Mouse (Mus musculus): ENCODE data around the gene Gm13287. TPM values are rescaled to one million over a fixed set of nuclear protein-coding genes. Genes with fewer than 3 reads are reported as not detected.
"Not testable (repeated sequence)": the region's sequence is repeated elsewhere in the genome, so short reads cannot be mapped to it uniquely, and the experiment has no call there.

The Gm13287 gene
- polyA plus RNA-seq (2014; fragmentation: Nextera tagmentation; extraction: Ambion mirVana): not detected in 2 replicates

DNA sequence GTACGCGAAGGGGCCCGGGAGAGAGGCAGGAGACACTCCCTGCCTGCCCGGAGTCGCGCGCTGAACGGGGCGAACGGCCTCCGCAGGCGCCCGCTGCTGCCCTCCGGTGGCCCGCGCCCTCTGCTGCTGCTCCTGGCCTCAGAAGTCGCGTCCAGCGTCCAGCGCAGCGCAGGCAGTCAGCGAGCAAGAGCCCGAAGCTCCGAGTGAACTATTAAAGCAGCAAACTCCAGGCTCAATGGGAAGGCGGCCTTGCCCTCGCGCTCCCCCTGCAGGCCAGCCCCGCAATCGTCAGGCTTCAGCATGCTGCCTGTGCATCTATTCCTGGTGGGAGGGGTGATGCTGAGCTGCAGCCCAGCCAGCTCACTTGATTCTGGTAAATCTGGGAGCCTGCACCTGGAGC lies at the start of gene Gm13287:
TSS of gene Gm13287 (plus strand) at position 301 of the 400 bp plus-strand sequence.
- H3K27ac ChIP-seq (ENCODE audit: low read depth, low read length); DNase-seq (ENCODE audit: low spot score); ATAC-seq (ENCODE audit: insufficient read depth, low FRiP score, low TSS enrichment); H3K4me2 ChIP-seq (ENCODE audit: low read depth); H3K9me3 ChIP-seq (ENCODE audit: control insufficient read depth, low read length); H3K4me1 ChIP-seq (ENCODE audit: control insufficient read depth, insufficient read depth, low read length); H3K27me3 ChIP-seq (ENCODE audit: control insufficient read depth, insufficient read depth, low read length); H3K4me3 ChIP-seq (ENCODE audit: low read depth, low read length); H3K9ac ChIP-seq (ENCODE audit: low read length); H3K36me3 ChIP-seq (ENCODE audit: control insufficient read depth, insufficient read depth, low read length): not testable (repeated sequence)
- WGBS: no CpG with 5 or more reads among the region's 29 CpGs

DNA sequence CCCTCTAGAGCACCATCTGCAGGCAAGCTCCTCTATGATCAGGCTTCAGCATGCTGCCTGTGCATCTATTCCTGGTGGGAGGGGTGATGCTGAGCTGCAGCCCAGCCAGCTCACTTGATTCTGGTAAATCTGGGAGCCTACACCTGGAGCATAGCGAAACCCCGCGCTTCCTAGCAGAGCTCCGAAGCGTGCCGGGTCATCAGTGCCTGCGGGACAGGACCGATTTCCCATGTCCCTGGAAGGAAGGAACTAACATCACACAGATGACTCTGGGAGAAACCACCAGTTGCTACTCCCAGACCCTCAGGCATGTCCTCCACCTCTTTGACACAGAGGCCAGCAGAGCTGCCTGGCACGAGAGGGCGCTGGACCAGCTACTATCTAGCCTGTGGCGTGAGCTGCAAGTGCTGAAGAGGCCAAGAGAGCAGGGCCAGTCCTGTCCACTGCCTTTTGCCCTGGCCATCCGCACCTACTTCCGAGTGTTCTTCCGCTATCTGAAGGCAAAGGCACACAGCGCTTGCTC lies 48.2 kb upstream of the Gm13287 start, which contains the start of gene Gm13271:
TSS of gene Gm13271 (plus strand) at position 51 of the 523 bp plus-strand sequence.
- WGBS: 90% methylated on average over 12 of the region's 15 CpGs
- H3K36me3 ChIP-seq (ENCODE audit: control insufficient read depth, insufficient read depth, low read length); H3K27ac ChIP-seq (ENCODE audit: low read depth, low read length); H3K9ac ChIP-seq (ENCODE audit: low read length); DNase-seq (ENCODE audit: low spot score); ATAC-seq (ENCODE audit: insufficient read depth, low FRiP score, low TSS enrichment); H3K4me3 ChIP-seq (ENCODE audit: low read depth, low read length); H3K27me3 ChIP-seq (ENCODE audit: control insufficient read depth, insufficient read depth, low read length); H3K9me3 ChIP-seq (ENCODE audit: control insufficient read depth, low read length); H3K4me2 ChIP-seq (ENCODE audit: low read depth); H3K4me1 ChIP-seq (ENCODE audit: control insufficient read depth, insufficient read depth, low read length): not testable (repeated sequence)

DNA sequence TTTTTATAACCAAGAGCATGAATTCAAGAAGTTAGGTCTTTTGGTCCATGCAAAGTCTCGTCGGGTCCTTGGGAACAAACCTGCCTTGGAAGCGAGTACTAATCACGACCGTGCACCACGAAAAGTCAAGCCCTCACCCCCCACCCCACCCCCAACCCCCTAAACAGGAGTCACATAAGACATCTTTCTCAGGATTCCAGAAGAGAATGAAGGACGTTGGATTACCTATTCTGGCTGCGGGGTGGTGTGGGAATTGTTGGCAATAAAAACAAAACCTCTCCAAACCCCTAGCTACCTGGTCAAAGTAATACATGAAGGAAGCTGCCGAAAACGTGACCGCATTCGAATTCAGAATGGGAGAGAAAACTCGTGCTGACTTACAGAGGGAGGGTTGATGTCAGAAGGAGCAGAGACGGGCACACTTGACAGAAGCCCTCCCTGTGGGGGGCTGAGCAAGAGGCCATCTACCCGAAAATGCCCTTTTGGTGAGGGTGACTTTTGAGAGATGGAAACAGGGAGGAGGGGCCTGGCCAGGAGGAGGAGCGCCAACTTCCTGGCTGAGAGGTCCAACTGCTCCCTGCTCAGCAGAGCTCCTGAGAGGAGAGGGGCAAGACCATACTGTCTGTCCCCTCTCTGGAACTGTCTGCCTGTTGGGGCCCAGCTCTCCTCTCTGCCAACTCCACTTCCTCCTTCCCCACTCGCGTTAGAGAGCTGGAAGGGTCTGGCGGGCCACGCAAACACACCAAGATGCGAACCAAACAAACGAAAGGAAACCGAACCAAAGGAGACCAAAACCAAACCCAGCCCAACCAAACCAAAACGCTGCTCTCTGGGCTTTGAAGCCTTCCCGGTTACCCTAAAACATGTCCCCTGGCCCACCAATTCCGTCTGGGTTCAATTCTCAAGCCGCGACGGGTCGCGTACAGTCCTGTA lies 46.2 kb upstream of the Gm13287 start:
- peak overlapping the region; percentile 49 for H3K4me2 ChIP-seq (ENCODE audit: low read depth)
- H3K9me3 ChIP-seq (ENCODE audit: control insufficient read depth, low read length); H3K36me3 ChIP-seq (ENCODE audit: control insufficient read depth, insufficient read depth, low read length); ATAC-seq (ENCODE audit: insufficient read depth, low FRiP score, low TSS enrichment); H3K27me3 ChIP-seq (ENCODE audit: control insufficient read depth, insufficient read depth, low read length); H3K4me1 ChIP-seq (ENCODE audit: control insufficient read depth, insufficient read depth, low read length): not testable (repeated sequence)
- peak overlapping the region; percentile 30 for H3K4me3 ChIP-seq (ENCODE audit: low read depth, low read length)
- peak overlapping the region; percentile 67 for H3K27ac ChIP-seq (ENCODE audit: low read depth, low read length)
- peak; percentile 35 for DNase-seq (ENCODE audit: low spot score)
- peak overlapping the region; percentile 3 for H3K9ac ChIP-seq (ENCODE audit: low read length)
- 14% methylated on average over 28 of the region's 31 CpGs for WGBS

DNA sequence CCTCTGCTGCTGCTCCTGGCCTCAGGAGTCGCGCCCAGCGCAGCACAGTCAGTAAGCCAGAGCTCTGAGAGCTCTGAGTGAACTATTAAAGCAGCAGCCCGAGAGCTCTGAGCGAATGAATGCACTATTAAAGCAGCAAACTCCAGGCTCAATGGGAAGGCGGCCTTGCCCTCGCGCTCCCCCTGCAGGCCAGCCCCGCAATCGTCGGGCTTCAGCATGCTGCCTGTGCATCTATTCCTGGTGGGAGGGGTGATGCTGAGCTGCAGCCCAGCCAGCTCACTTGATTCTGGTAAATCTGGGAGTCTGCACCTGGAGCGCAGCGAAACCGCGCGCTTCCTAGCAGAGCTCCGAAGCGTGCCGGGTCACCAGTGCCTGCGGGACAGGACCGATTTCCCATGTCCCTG lies 45.4 kb upstream of the Gm13287 start:
- peak; percentile 100 for ATAC-seq (ENCODE audit: insufficient read depth, low FRiP score, low TSS enrichment)
- Histone ChIP-seq H3K27ac (ENCODE audit: low read depth, low read length) (peak overlapping the region; percentile 67), H3K4me2 (ENCODE audit: low read depth) (peak overlapping the region; percentile 49), H3K4me3 (ENCODE audit: low read depth, low read length) (peak overlapping the region; percentile 30)
- not testable (repeated sequence) for H3K4me1 ChIP-seq (ENCODE audit: control insufficient read depth, insufficient read depth, low read length); H3K9ac ChIP-seq (ENCODE audit: low read length); H3K36me3 ChIP-seq (ENCODE audit: control insufficient read depth, insufficient read depth, low read length); H3K9me3 ChIP-seq (ENCODE audit: control insufficient read depth, low read length); H3K27me3 ChIP-seq (ENCODE audit: control insufficient read depth, insufficient read depth, low read length)
- WGBS: 0% methylated on average over 19 of the region's 21 CpGs
- peak; percentile 87 for DNase-seq (ENCODE audit: low spot score)

DNA sequence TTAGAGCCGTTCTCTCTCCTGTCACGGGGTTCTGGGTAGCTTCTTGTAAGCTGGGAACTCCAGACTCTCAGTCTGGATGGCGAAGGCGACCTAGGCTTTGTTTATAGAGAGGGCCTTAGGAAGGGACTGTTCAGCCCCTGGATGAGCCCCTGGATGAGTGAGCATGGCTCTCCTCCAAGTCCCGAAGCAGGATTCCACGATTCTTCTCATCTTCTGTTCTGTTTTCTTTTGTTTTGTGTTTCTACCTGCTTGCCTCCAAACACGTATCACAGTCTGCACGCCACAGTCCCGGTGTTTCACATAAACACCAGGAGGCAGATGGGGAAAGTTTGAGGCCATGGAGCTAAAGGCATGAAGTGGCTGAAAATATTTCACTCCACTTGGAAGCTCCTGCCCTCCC lies 44.3 kb upstream of the Gm13287 start:
- not testable (repeated sequence) for H3K36me3 ChIP-seq (ENCODE audit: control insufficient read depth, insufficient read depth, low read length); H3K9me3 ChIP-seq (ENCODE audit: control insufficient read depth, low read length); DNase-seq (ENCODE audit: low spot score); ATAC-seq (ENCODE audit: insufficient read depth, low FRiP score, low TSS enrichment); H3K4me2 ChIP-seq (ENCODE audit: low read depth); H3K9ac ChIP-seq (ENCODE audit: low read length); H3K27ac ChIP-seq (ENCODE audit: low read depth, low read length); H3K4me1 ChIP-seq (ENCODE audit: control insufficient read depth, insufficient read depth, low read length); H3K4me3 ChIP-seq (ENCODE audit: low read depth, low read length); H3K27me3 ChIP-seq (ENCODE audit: control insufficient read depth, insufficient read depth, low read length)
- 85% methylated on average over 9 of the region's 9 CpGs for WGBS

DNA sequence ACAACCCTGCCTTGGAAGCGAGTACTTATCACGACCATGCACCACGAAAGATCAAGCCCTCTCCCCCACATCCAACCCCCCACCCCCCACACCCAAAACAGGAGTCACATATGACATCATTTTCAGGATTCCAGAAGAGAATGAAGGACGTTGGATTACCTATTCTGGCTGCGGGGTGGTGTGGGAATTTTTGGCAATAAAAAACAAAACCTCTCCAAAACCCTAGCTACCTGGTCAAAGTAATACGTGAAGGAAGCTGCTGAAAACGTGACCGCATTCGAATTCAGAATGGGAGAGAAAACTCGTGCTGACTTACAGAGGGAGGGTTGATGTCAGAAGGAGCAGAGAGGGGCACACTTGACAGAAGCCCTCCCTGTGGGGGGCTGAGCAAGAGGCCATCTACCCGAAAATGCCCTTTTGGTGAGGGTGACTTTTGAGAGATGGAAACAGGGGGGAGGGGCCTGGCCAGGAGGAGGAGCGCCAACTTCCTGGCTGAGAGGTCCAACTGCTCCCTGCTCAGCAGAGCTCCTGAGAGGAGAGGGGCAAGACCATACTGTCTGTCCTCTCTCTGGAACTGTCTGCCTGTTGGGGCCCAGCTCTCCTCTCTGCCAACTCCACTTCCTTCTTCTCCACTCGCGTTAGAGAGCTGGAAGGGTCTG lies 43.3 kb upstream of the Gm13287 start, which contains the start of gene Gm13283:
TSS of gene Gm13283 (plus strand) at position 510 of the 659 bp plus-strand sequence.
- peak within 1 kb of the TSS; percentile 12; the same call in 1 of the 2 replicates for H3K4me3 ChIP-seq (ENCODE audit: low read depth, low read length)
- 36% methylated on average over 6 of the region's 14 CpGs for WGBS
- H3K9ac ChIP-seq (ENCODE audit: low read length): not testable (repeated sequence)

DNA sequence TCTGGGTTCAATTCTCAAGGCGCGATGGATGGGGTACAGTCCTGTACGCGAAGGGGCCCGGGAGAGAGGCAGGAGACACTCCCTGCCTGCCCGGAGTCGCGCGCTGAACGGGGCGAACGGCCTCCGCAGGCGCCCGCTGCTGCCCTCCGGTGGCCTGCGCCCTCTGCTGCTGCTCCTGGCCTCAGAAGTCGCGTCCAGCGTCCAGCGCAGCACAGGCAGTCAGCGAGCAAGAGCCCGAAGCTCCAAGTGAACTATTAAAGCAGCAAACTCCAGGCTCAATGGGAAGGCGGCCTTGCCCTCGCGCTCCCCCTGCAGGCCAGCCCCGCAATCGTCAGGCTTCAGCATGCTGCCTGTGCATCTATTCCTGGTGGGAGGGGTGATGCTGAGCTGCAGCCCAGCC lies 42.6 kb upstream of the Gm13287 start:
- not testable (repeated sequence) for H3K36me3 ChIP-seq (ENCODE audit: control insufficient read depth, insufficient read depth, low read length); ATAC-seq (ENCODE audit: insufficient read depth, low FRiP score, low TSS enrichment); H3K9ac ChIP-seq (ENCODE audit: low read length); H3K27ac ChIP-seq (ENCODE audit: low read depth, low read length); H3K27me3 ChIP-seq (ENCODE audit: control insufficient read depth, insufficient read depth, low read length); H3K9me3 ChIP-seq (ENCODE audit: control insufficient read depth, low read length); H3K4me1 ChIP-seq (ENCODE audit: control insufficient read depth, insufficient read depth, low read length)
- 0% methylated on average over 18 of the region's 28 CpGs for WGBS
- DNase-seq (ENCODE audit: low spot score): peak; percentile 80
- Histone ChIP-seq H3K4me3 (ENCODE audit: low read depth, low read length) (peak overlapping the region; percentile 12; the same call in 1 of the 2 replicates), H3K4me2 (ENCODE audit: low read depth) (peak overlapping the region; percentile 32)

More for the DNA sequence above, 43.3 kb upstream of the Gm13287 start, which contains the start of gene Gm13283:
- not testable (repeated sequence) for H3K9me3 ChIP-seq (ENCODE audit: control insufficient read depth, low read length); H3K27me3 ChIP-seq (ENCODE audit: control insufficient read depth, insufficient read depth, low read length); H3K36me3 ChIP-seq (ENCODE audit: control insufficient read depth, insufficient read depth, low read length); H3K4me1 ChIP-seq (ENCODE audit: control insufficient read depth, insufficient read depth, low read length); H3K27ac ChIP-seq (ENCODE audit: low read depth, low read length); ATAC-seq (ENCODE audit: insufficient read depth, low FRiP score, low TSS enrichment); DNase-seq (ENCODE audit: low spot score)
- H3K4me2 ChIP-seq (ENCODE audit: low read depth): peak within 1 kb of the TSS; percentile 32

DNA sequence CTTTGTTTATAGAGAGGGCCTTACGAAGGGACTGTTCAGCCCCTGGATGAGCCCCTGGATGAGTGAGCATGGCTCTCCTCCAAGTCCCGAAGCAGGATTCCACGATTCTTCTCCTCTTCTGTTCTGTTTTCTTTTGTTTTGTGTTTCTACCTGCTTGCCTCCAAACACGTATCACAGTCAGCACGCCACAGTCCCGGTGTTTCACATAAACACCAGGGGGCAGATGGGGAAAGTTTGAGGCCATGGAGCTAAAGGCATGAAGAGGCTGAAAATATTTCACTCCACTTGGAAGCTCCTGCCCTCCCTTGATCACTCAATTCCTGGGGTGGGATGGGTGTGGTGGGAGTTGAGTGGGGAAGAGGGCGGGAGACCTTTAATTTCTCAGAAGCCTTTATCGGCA lies 41.3 kb upstream of the Gm13287 start:
- H3K27me3 ChIP-seq (ENCODE audit: control insufficient read depth, insufficient read depth, low read length); H3K36me3 ChIP-seq (ENCODE audit: control insufficient read depth, insufficient read depth, low read length); H3K9ac ChIP-seq (ENCODE audit: low read length); H3K9me3 ChIP-seq (ENCODE audit: control insufficient read depth, low read length); H3K27ac ChIP-seq (ENCODE audit: low read depth, low read length); ATAC-seq (ENCODE audit: insufficient read depth, low FRiP score, low TSS enrichment); H3K4me3 ChIP-seq (ENCODE audit: low read depth, low read length); DNase-seq (ENCODE audit: low spot score); H3K4me2 ChIP-seq (ENCODE audit: low read depth); H3K4me1 ChIP-seq (ENCODE audit: control insufficient read depth, insufficient read depth, low read length): not testable (repeated sequence)
- WGBS: 78% methylated on average over 6 of the region's 8 CpGs
